Mouse (Mus musculus) right cerebral cortex, postnatal 10 days (tissue): ENCODE measurements around the gene Bsg.

Experiments
- DNase-seq, 2 experiments: peaks; one replicate each; pipeline ENCODE4 v3.0.0; 2021; ENCODE audit warnings: low spot score in 2 of 2

The Bsg gene

DNA sequence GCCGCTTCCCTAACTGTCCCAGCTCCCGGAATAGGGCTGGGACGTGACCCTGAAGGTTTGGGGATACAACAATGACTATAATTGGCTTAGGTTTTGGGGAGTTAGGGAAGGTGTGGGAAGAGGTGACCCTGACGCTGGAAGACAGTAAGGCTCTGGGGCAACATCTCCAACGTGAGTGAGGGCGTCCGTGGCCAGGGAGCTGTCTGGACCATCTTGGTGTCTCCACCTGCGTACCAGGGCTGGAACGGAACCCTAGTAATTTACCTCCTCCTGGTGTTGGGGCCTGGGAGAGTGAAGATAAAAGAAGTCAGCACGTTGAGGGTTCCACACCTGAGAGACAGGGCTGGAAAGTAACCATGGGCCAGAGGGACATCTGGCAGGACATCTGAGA, 674 bp downstream of the Bsg start:
- DNase-seq = no peak

DNA sequence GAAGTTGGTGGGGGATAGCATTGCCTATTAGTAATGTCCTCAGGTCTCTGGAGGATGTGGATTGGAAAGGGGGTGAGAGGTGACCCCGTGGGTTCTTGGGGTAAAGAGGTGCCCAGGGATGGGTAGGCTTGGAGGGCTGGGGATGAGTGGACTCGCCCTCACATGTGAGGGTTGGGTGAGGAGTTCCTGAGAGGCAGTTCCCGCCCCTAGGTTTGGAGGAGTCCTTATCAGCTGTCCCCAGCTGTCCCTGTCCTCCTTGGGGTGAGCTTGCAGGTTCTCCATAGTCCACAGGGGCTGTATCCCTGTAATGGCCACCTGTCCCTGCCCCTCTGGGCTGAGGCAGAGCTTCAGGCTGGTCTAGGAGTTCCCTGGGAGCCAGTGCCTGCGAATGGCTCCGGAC, 1.7 kb downstream of the Bsg start:
- DNase-seq = no peak

- DNase-seq = no peak
Measured at GRCm38 (mm10) chr10:79706406-79707094, 2.3 kb downstream of the Bsg start.

GRCm38 (mm10) chr10:79707162-79707561, 2.9 kb downstream of the Bsg start:
- DNase-seq = no peak

DNA sequence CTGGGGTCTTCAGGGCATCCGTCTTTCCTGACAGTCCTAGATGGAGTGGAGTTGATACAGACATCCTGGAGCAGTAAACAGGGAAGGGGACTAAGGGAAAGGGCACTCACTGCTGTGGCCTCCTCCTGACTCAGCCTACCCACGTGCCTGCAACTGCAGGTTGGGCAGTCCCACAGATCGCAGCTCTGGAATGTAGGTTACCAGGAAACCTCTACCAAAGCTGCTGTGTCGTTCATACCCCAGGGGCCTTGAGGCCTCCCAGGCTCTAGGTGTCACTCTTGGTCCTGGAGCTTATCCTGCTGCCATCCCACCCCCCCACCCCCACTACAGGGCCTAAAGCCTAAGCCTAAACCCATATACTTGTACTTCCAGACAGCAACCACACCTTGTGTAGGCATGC, 3.5 kb downstream of the Bsg start:
- no peak for DNase-seq

DNA sequence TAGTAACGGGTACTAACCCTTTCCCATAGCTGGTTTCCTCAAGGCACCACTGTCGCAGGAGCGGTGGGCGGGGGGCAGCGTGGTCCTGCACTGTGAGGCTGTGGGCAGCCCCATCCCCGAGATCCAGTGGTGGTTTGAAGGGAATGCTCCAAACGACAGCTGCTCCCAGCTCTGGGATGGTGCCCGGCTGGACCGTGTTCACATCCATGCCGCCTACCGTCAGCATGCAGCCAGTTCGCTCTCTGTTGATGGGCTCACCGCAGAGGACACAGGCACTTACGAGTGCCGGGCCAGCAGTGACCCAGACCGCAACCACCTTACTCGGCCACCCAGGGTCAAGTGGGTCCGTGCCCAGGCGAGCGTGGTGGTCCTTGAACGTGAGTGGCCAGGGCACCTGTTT, 4.4 kb downstream of the Bsg start:
- no peak for DNase-seq

GRCm38 (mm10) chr10:79709307-79709706, 5.0 kb downstream of the Bsg start:
- DNase-seq = no peak

DNA sequence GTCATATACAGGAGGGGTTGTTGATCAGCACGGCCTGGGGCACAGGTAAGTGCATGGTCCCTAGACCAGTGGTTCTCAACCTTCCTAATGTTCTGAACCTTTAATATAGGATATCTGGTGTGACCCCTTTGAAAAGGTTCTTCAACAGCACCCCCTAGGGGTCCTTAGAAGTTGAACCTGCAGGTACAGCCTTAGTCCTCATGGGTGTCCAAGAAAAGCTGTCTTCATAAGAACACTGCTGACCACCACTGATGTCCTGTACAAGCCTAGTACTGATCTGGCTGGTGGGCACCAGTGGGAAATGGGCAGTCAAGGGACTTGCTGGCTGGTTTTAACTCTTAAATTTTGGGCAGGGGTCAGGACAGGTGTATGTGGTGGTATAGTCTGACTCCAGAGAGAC, 7.7 kb downstream of the Bsg start:
- DNase-seq = no peak

- DNase-seq = peak; percentile 84 to 87
Measured at GRCm38 (mm10) chr10:79712499-79713126, 8.3 kb downstream of the Bsg start.

DNA sequence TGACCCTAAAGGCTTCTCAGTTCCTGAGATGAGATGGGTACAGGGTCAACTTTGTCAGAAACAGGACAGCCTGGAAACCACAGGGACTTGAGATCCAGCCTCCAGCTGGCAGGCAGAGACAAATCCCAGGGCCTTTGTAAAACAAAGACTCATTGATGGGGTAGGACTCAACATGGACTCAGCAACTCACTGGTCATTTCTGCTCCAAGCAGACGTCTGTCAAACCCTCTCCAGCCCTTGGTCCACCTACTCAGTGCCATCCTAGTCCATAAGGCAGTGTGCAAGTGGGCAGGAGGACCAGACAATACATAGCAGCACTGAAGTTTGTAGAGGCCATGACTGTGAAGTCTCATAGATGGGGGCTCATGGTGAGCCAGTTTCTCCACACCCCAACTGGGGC, 8.9 kb downstream of the Bsg start:
- peak in 1 of 2 experiments; percentile 44 for DNase-seq

GRCm38 (mm10) chr10:79714996-79715395, 10.7 kb downstream of the Bsg start:
- DNase-seq = no peak

DNA sequence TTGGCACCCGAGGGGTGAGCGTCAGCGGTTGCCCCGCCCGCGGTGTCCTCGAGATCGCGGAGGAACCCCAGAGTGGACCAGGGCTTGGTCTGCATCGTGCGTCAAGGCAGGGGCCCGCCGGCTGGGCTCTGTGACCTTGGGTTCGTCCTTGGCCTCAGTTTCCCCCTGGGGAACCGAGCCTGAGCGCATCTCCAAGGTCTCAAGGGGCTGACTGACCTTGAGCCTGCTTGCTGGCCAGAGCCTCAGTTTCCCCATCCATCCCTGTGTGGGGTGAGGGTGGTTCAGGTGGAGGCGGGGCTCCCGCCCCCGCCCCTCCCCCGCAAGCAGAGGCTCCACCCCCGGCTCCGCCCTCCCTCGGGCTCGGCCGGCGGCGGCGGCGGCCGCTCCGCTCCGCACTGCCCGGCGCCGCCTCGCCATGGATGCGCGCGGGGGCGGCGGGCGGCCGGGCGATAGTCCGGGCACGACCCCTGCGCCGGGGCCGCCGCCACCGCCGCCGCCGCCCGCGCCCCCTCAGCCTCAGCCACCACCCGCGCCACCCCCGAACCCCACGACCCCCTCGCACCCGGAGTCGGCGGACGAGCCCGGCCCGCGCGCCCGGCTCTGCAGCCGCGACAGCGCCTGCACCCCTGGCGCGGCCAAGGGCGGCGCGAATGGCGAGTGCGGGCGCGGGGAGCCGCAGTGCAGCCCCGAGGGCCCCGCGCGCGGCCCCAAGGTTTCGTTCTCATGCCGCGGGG, 12.1 kb downstream of the Bsg start, which contains the start of gene Hcn2:
Gene Hcn2 (plus strand): TSS at position 381 of the 734 bp plus-strand sequence.
- no peak for DNase-seq

DNA sequence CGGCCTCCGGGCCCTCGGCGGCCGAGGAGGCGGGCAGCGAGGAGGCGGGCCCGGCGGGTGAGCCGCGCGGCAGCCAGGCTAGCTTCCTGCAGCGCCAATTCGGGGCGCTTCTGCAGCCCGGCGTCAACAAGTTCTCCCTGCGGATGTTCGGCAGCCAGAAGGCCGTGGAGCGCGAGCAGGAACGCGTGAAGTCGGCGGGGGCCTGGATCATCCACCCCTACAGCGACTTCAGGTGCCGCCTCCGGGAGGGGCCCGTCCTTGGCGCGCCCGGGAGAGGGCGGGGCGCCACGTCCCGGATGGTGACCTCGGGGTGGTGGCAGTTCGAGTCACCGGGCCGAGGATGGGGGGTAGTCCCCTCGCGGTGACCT, 12.7 kb downstream of the Bsg start:
- peak in 1 of 2 experiments; percentile 69 for DNase-seq

GRCm38 (mm10) chr10:79717640-79718357, 13.5 kb downstream of the Bsg start:
- no peak for DNase-seq

DNA sequence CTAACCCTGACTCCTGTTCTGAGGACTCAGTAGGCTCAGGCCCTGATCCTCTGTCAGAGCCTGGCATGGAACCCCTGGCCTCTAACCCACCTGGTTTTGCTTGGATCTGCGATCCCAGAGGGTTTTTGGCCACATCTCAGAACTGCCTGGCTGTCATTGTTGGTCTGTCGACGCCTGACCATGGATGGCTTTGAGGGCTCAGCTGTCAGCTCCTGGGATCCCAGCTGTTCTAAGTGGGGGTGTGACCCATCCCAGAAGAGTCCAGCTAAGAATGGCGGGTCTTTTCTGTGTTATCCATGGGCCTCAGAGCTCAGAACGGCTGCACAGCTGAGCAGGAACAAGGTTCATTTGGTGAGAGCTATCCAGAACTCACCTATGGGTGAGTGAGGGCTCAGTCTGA, 16.8 kb downstream of the Bsg start:
- no peak for DNase-seq

DNA sequence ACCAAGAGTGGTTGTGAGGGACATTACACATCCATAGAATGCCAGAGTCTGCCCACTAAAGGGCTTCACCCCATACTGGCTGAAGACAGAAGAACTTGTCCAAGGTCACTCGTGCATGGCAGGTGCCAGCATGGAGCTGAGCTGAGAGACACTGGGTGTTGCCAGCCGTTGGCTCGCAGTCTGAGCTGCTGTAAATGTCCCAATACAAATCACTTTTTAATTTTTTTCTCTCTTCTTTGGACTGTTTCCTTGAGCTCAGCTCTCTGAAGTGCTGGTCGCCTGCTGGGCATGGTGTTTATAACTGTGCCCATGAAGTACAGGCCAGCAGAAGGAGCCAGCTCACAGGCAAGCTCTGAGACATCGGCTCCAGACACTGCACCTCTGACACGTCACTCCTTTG, 18.8 kb downstream of the Bsg start:
- DNase-seq = no peak

DNA sequence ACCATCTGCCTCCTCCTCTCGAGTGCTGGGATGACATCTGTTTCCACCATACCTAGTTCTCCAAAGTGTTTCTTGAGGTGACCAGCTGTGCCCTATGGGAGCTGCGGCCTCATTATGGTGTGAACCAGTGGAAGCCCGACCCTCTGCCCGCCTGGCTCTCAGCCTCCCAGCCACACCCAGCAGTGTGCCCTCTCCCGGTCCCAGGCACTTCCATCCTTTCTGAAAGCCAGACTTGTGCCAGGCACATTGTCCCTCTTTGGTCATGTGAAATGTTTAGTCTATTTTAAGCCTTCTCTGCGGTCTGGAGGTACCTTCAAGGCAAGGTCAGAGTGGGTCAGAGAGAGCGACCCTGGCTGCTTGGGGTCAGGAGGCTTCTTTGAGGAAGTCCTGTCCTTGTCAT, 19.4 kb downstream of the Bsg start:
- no peak for DNase-seq

DNA sequence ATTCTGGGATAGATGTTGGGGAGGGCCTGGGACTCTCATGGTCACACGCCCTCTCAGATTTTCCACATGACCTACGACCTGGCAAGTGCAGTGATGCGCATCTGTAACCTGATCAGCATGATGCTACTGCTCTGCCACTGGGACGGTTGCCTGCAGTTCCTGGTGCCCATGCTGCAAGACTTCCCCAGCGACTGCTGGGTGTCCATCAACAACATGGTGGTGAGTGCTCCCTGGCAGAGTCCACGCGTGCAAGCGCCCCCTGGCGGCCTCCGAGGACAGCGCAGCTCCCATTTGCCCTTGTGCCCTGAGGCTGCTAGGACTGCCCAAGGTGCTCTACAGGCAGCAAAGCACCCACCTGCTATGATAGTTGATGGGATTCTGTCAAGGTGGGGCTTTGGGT, 21.8 kb downstream of the Bsg start:
- peak in 1 of 2 experiments; percentile 56 for DNase-seq

- DNase-seq = no peak
Measured at GRCm38 (mm10) chr10:79728323-79729249, 24.3 kb downstream of the Bsg start.

DNA sequence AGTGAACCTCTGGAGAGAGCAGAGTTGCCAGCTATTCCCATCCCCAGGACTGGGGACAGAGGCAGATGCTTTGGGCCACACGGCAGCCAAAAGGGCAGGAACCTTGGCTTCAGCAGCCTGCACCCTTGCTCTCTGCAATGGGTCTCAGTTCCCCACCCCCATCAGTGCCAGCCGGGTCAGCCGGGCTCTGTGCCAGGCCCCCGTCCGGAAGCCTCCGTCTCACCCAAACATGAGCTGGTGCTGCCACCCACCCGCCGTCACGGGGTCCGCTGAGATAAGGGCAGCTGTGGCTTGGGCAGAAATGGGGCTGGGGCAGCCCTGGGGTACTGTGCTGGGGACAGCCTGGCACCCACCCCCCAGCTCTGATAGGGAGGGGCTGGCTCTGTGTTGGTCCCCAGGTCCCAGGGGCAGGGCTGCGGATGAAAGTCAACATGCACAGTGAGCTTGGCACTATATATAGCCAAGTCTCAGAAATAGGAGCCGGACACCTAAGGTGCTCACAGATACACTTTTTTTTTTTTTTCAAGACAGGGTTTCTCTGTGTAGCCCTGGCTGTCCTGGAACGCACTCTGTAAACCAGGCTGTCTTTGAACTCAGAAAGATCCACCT, 25.2 kb downstream of the Bsg start:
- DNase-seq = no peak

- DNase-seq = no peak
Measured at GRCm38 (mm10) chr10:79732500-79732899, 28.2 kb downstream of the Bsg start.
